Mouse (Mus musculus) neutrophil, adult 65 days (primary cell): Measurements from ENCODE around the gene Atxn7l3b. TPM values are rescaled to one million over a fixed set of nuclear protein-coding genes. Genes with fewer than 3 reads are reported as not detected.

Experiments used
- total RNA-seq: library from RNA; stranded (reverse); gene quantifications from 2 replicates; pipeline ENCODE4 v1.2.4, GENCODE M21; 2023

Atxn7l3b gene
- 59.2 and 72.1 TPM in 2 replicates for total RNA-seq

GRCm38 (mm10) chr10:112928452-112929221 lies at the start of gene Atxn7l3b:
Gene Atxn7l3b, minus strand, starts transcription at chr10:112929001.

